Mouse (Mus musculus) forebrain, embryonic 11.5 days (tissue): ENCODE data around the gene Fcgr1. TPM values are rescaled to one million over a fixed set of nuclear protein-coding genes. Genes with fewer than 3 reads are reported as not detected.

Experiments
- ATAC-seq: fragments of 200-750 bp; cut with Nextera tagmentation; replicated peaks from 2 replicates; pipeline ENCODE4 v1.8.0; 2017; ENCODE audit warnings: moderate TSS enrichment; ENCODE audit not compliant: low FRiP score
- DNase-seq: peaks from one replicate; pipeline ENCODE4 v3.0.0-alpha.2; 2017; ENCODE audit warnings: low spot score
- H3K27ac ChIP-seq: fragments of 300-500 bp; sonication (generic); 2 replicates; pipeline ENCODE4 v1.5.1; 2014; ENCODE audit warnings: low read depth, low read length
- H3K27me3 ChIP-seq: fragments of 300-500 bp; sonication (generic); 2 replicates; pipeline ENCODE4 v1.6.1; 2014; ENCODE audit warnings: mild to moderate bottlenecking, low read length, mixed read lengths; ENCODE audit not compliant: control insufficient read depth, insufficient read depth
- H3K36me3 ChIP-seq: fragments of 300-500 bp; sonication (generic); 2 replicates; pipeline ENCODE4 v1.6.1; 2014; ENCODE audit warnings: mild to moderate bottlenecking, low read length, moderate library complexity, mixed read lengths; ENCODE audit not compliant: control insufficient read depth, insufficient read depth
- H3K4me1 ChIP-seq: fragments of 300-500 bp; sonication (generic); replicated peaks from 2 replicates; pipeline ENCODE4 v1.6.1; 2014; ENCODE audit warnings: low read length, mixed read lengths; ENCODE audit not compliant: control insufficient read depth, insufficient read depth
- H3K4me2 ChIP-seq: fragments of 300-500 bp; sonication (generic); 2 replicates; pipeline ENCODE4 v1.6.1; 2014; ENCODE audit warnings: low read depth, mild to moderate bottlenecking, low read length, moderate library complexity, mixed read lengths; ENCODE audit not compliant: severe bottlenecking
- H3K4me3 ChIP-seq: fragments of 300-500 bp; sonication (generic); 2 replicates; pipeline ENCODE4 v1.5.1; 2014; ENCODE audit warnings: low read depth, low read length
- H3K9ac ChIP-seq: fragments of 300-500 bp; sonication (generic); 2 replicates; pipeline ENCODE4 v1.6.1; 2014; ENCODE audit warnings: low read length
- H3K9me3 ChIP-seq: fragments of 300-500 bp; sonication (generic); 2 replicates; pipeline ENCODE4 v1.6.1; 2016; ENCODE audit warnings: low read length, mixed read lengths; ENCODE audit not compliant: control insufficient read depth
- WGBS: fragments of 180-500 bp; shearing (Covaris S2); extraction: QIAGEN DNeasy Blood & Tissue Kit; methylation state at CpG from one replicate; pipeline ENCODE4 v1.1.7; 2014; 5-methylcytosine and 5-hydroxymethylcytosine counted together
- polyA plus RNA-seq: library from polyadenylated mRNA; unstranded; fragments of >200 nt; fragmentation: Nextera tagmentation; extraction: Ambion mirVana; gene quantifications from 2 replicates; pipeline ENCODE4 v1.2.1, GENCODE M21; 2014

Fcgr1 gene
- polyA plus RNA-seq, 1 experiment from 2014 or later, result 2.6 TPM

- ATAC-seq (no peak), DNase-seq (no peak)
Observed at GRCm38 (mm10) chr3:96335591-96335990, 41.8 kb upstream of the Fcgr1 start.

GRCm38 (mm10) chr3:96335163-96335550 is 41.4 kb upstream of the Fcgr1 start:
- Histone ChIP-seq H3K9me3 (no peaks in the 10 kb centered on the region), H3K27ac (no peak overlapping the region), H3K9ac (no peak overlapping the region), H3K4me3 (no peak overlapping the region), H3K27me3 (peaks cover 73% of the 10 kb centered on the region), H3K4me2 (no peak overlapping the region), H3K4me1 (peaks cover 5% of the 10 kb centered on the region; the same call in 1 of the 2 replicates), H3K36me3 (no peaks in the 10 kb centered on the region)
- DNase-seq (no peak), ATAC-seq (no peak)
- 59% methylated on average over 6 of the region's 6 CpGs for WGBS

More at GRCm38 (mm10) chr3:96335591-96335990, 41.8 kb upstream of the Fcgr1 start:
- 19% methylated on average over 7 of the region's 7 CpGs for whole genome bisulfite sequencing
- no peak overlapping the region for H3K4me3 ChIP-seq
- H3K4me2 ChIP-seq, result no peak overlapping the region
- H3K9me3 ChIP-seq, result no peaks in the 10 kb centered on the region
- no peaks in the 10 kb centered on the region for H3K36me3 ChIP-seq
- H3K9ac ChIP-seq, result no peak overlapping the region
- peaks cover 69% of the 10 kb centered on the region for H3K27me3 ChIP-seq
- H3K4me1 ChIP-seq, result peaks cover 5% of the 10 kb centered on the region; the same call in 1 of the 2 replicates
- no peak overlapping the region for H3K27ac ChIP-seq

- peak overlapping the region; percentile 40 for H3K4me2 ChIP-seq
- 3% methylated on average over 36 of the region's 36 CpGs for WGBS
Observed at GRCm38 (mm10) chr3:96334175-96335162, 40.7 kb upstream of the Fcgr1 start.

GRCm38 (mm10) chr3:96333396-96334174 is 39.8 kb upstream of the Fcgr1 start:
- no peaks in the 10 kb centered on the region for H3K36me3 ChIP-seq
- peaks cover 5% of the 10 kb centered on the region; the same call in 1 of the 2 replicates for H3K4me1 ChIP-seq
- DNase-seq, result peak; percentile 58
- peak overlapping the region; percentile 40 for H3K4me2 ChIP-seq
- ATAC-seq, result no peak
- peak overlapping the region; percentile 19 for H3K4me3 ChIP-seq
- no peak overlapping the region for H3K27ac ChIP-seq
- no peak overlapping the region for H3K9ac ChIP-seq
- H3K27me3 ChIP-seq, result peaks cover 73% of the 10 kb centered on the region
- H3K9me3 ChIP-seq, result no peaks in the 10 kb centered on the region
- WGBS, result 2% methylated on average over 25 of the region's 25 CpGs

More at GRCm38 (mm10) chr3:96334175-96335162, 40.7 kb upstream of the Fcgr1 start:
- Histone ChIP-seq H3K9me3 (no peaks in the 10 kb centered on the region), H3K4me1 (peaks cover 5% of the 10 kb centered on the region; the same call in 1 of the 2 replicates), H3K36me3 (no peaks in the 10 kb centered on the region), H3K27me3 (peaks cover 78% of the 10 kb centered on the region), H3K27ac (no peak overlapping the region), H3K4me3 (peak overlapping the region; percentile 19), H3K9ac (no peak overlapping the region)
- ATAC-seq, result no peak
- DNase-seq, result peak; percentile 71

GRCm38 (mm10) chr3:96332631-96333395 is 39.0 kb upstream of the Fcgr1 start:
- Histone ChIP-seq H3K9me3 (no peaks in the 10 kb centered on the region), H3K4me1 (peaks cover 5% of the 10 kb centered on the region; the same call in 1 of the 2 replicates), H3K9ac (no peak overlapping the region), H3K36me3 (no peaks in the 10 kb centered on the region), H3K27ac (no peak overlapping the region), H3K4me3 (no peak overlapping the region), H3K27me3 (peaks cover 66% of the 10 kb centered on the region), H3K4me2 (peak overlapping the region; percentile 5; the same call in 1 of the 2 replicates)
- ATAC-seq, result no peak
- 2% methylated on average over 27 of the region's 27 CpGs for WGBS
- peak; percentile 76 for DNase-seq

GRCm38 (mm10) chr3:96332000-96332399 is 38.2 kb upstream of the Fcgr1 start:
- Histone ChIP-seq H3K9ac (no peak overlapping the region), H3K9me3 (no peaks in the 10 kb centered on the region), H3K27ac (no peak overlapping the region), H3K4me3 (no peak overlapping the region), H3K4me1 (peaks cover 7% of the 10 kb centered on the region; the same call in 1 of the 2 replicates), H3K4me2 (0 out of 2 replicates have a peak overlapping the region, but pooled peaks have one; percentile 8), H3K27me3 (peaks cover 58% of the 10 kb centered on the region), H3K36me3 (no peaks in the 10 kb centered on the region)
- no peak for ATAC-seq
- DNase-seq, result no peak
- 16% methylated on average over 14 of the region's 14 CpGs for WGBS

- DNase-seq (no peak), ATAC-seq (no peak)
- no peak overlapping the region for H3K4me2 ChIP-seq
- 88% methylated on average over 7 of the region's 7 CpGs for WGBS
- peaks cover 54% of the 10 kb centered on the region for H3K27me3 ChIP-seq
- no peaks in the 10 kb centered on the region for H3K36me3 ChIP-seq
- peaks cover 7% of the 10 kb centered on the region; the same call in 1 of the 2 replicates for H3K4me1 ChIP-seq
- H3K9ac ChIP-seq, result no peak overlapping the region
- no peaks in the 10 kb centered on the region for H3K9me3 ChIP-seq
- no peak overlapping the region for H3K27ac ChIP-seq
- no peak overlapping the region for H3K4me3 ChIP-seq
Observed at GRCm38 (mm10) chr3:96331438-96331837, 37.7 kb upstream of the Fcgr1 start.

GRCm38 (mm10) chr3:96330603-96331002 is 36.8 kb upstream of the Fcgr1 start:
- Histone ChIP-seq H3K9ac (no peak overlapping the region), H3K9me3 (no peaks in the 10 kb centered on the region), H3K36me3 (no peaks in the 10 kb centered on the region), H3K27me3 (peaks cover 51% of the 10 kb centered on the region), H3K4me1 (peaks cover 7% of the 10 kb centered on the region; the same call in 1 of the 2 replicates), H3K4me2 (no peak overlapping the region), H3K4me3 (no peak overlapping the region), H3K27ac (no peak overlapping the region)
- WGBS, result 71% methylated on average over 7 of the region's 7 CpGs
- DNase-seq (no peak), ATAC-seq (no peak)
